Mouse (Mus musculus) heart, postnatal 0 days (tissue): ENCODE results near the gene Fbln7. TPM values are rescaled to one million over a fixed set of nuclear protein-coding genes. Genes with fewer than 3 reads are reported as not detected.

Experiments
- ATAC-seq: fragments of 200-750 bp; cut with Nextera tagmentation; 2 replicates; pipeline ENCODE4 v1.8.0; 2017; ENCODE audit warnings: low read depth, moderate number of reproducible peaks, moderate library complexity; ENCODE audit not compliant: insufficient read depth
- DNase-seq: peaks from one replicate; pipeline ENCODE4 v3.0.0-alpha.2; 2016; ENCODE audit warnings: low spot score
- H3K27ac ChIP-seq: fragments of 300-500 bp; sonication (generic); 2 replicates; pipeline ENCODE4 v1.5.1; 2014; ENCODE audit warnings: low read depth, mild to moderate bottlenecking
- H3K27me3 ChIP-seq: fragments of 300-500 bp; sonication (generic); 2 replicates; pipeline ENCODE4 v1.6.1; 2014; ENCODE audit warnings: low read length, mixed read lengths; ENCODE audit not compliant: control insufficient read depth, insufficient read depth
- H3K36me3 ChIP-seq: fragments of 300-500 bp; sonication (generic); replicated peaks from 2 replicates; pipeline ENCODE4 v1.6.1; 2014; ENCODE audit warnings: low read length, mixed read lengths; ENCODE audit not compliant: control insufficient read depth, insufficient read depth
- H3K4me1 ChIP-seq: fragments of 300-500 bp; sonication (generic); 2 replicates; pipeline ENCODE4 v1.6.1; 2014; ENCODE audit warnings: antibody characterized with exemption; ENCODE audit not compliant: control insufficient read depth, insufficient read depth
- H3K4me2 ChIP-seq: fragments of 300-500 bp; sonication (generic); 2 replicates; pipeline ENCODE4 v1.6.1; 2014; ENCODE audit warnings: low read depth, mild to moderate bottlenecking, low read length, moderate library complexity
- H3K4me3 ChIP-seq: fragments of 300-500 bp; sonication (generic); 2 replicates; pipeline ENCODE4 v1.5.1; 2014; ENCODE audit warnings: low read depth, low read length
- H3K9ac ChIP-seq: fragments of 300-500 bp; sonication (generic); replicated peaks from 2 replicates; pipeline ENCODE4 v1.6.1; 2014; ENCODE audit warnings: low read depth, low read length, mixed read lengths
- H3K9me3 ChIP-seq: fragments of 300-500 bp; sonication (generic); replicated peaks from 2 replicates; pipeline ENCODE4 v1.6.1; 2016; ENCODE audit warnings: low read length; ENCODE audit not compliant: control insufficient read depth
- CTCF ChIP-seq: IDR thresholded peaks from 2 replicates; pipeline ENCODE4 v1.5.1; 2016; ENCODE audit warnings: antibody characterized with exemption, control low read depth, low read depth
- EP300 ChIP-seq: IDR thresholded peaks from 2 replicates; pipeline ENCODE4 v1.6.1; 2016; ENCODE audit warnings: antibody characterized with exemption, low read depth
- WGBS: fragments of 180-500 bp; shearing (Covaris S2); extraction: QIAGEN DNeasy Blood & Tissue Kit; methylation state at CpG from one replicate; pipeline ENCODE4 v1.1.7; 2014; 5-methylcytosine and 5-hydroxymethylcytosine counted together
- polyA plus RNA-seq: library from polyadenylated mRNA; unstranded; fragments of >200 nt; fragmentation: Nextera tagmentation; extraction: Ambion mirVana; gene quantifications from 2 replicates; pipeline ENCODE4 v1.2.1, GENCODE M21; 2015
- total RNA-seq: library from RNA; depleted of rRNA; stranded (reverse); fragments of >200 nt; gene quantifications from 2 replicates; pipeline ENCODE4 v1.2.3, GENCODE M21; 2014; ENCODE audit warnings: low replicate concordance

Gene Fbln7
- total and polyA plus RNA-seq, 2 experiments from 2014 or later = 0.42 TPM; not detected in 1

DNA sequence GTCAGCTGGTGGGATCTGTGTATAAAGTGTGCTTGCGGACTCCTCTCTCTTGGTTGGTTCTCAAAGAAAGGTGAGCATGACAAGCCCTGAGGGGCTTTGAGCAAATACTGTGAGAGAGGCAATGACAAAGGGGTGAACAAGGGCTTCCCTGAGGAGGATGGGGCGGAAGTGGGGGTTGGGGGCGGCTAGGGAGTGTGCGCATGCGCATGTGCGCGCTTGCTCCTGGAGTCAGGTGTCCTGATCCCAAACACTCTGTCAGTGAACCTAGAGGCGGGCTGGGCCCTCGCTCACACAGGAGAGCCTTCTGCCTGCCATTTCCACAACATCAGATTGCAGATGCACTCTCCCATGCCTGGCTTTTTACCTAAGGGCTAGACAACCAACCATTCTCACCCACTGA, 9.5 kb downstream of the Fbln7 start:
- TF ChIP-seq CTCF = no peak
- no peak for TF ChIP-seq EP300
- ATAC-seq (no peak), DNase-seq (no peak)
- Histone ChIP-seq H3K4me1 (no peaks in the 10 kb centered on the region), H3K4me3 (no peak overlapping the region), H3K9ac (no peak overlapping the region), H3K9me3 (no peaks in the 10 kb centered on the region), H3K27ac (no peak overlapping the region), H3K27me3 (no peaks in the 10 kb centered on the region), H3K4me2 (no peak overlapping the region), H3K36me3 (no peaks in the 10 kb centered on the region)
- WGBS = 92% methylated on average over 9 of the region's 9 CpGs

- H3K4me1 ChIP-seq = no peaks in the 10 kb centered on the region
- 72% methylated on average over 8 of the region's 8 CpGs for WGBS
- no peak overlapping the region for H3K4me3 ChIP-seq
- DNase-seq (no peak), ATAC-seq (no peak)
- TF ChIP-seq EP300 (no peak), CTCF (no peak)
- H3K9me3 ChIP-seq = no peaks in the 10 kb centered on the region
- no peaks in the 10 kb centered on the region for H3K36me3 ChIP-seq
- H3K27ac ChIP-seq = no peak overlapping the region
- H3K9ac ChIP-seq = no peak overlapping the region
- H3K4me2 ChIP-seq = no peak overlapping the region
- H3K27me3 ChIP-seq = no peaks in the 10 kb centered on the region
Measured at GRCm38 (mm10) chr2:128875526-128875925, 12.7 kb downstream of the Fbln7 start.

- Histone ChIP-seq H3K27ac (no peak overlapping the region), H3K4me3 (no peak overlapping the region), H3K27me3 (no peaks in the 10 kb centered on the region), H3K4me2 (no peak overlapping the region), H3K4me1 (no peaks in the 10 kb centered on the region), H3K9me3 (no peaks in the 10 kb centered on the region), H3K36me3 (no peaks in the 10 kb centered on the region), H3K9ac (no peak overlapping the region)
- WGBS = 66% methylated on average over 4 of the region's 4 CpGs
- ATAC-seq = no peak
- no peak for TF ChIP-seq CTCF
- no peak for DNase-seq
Measured at GRCm38 (mm10) chr2:128881236-128881635, 18.5 kb downstream of the Fbln7 start.

DNA sequence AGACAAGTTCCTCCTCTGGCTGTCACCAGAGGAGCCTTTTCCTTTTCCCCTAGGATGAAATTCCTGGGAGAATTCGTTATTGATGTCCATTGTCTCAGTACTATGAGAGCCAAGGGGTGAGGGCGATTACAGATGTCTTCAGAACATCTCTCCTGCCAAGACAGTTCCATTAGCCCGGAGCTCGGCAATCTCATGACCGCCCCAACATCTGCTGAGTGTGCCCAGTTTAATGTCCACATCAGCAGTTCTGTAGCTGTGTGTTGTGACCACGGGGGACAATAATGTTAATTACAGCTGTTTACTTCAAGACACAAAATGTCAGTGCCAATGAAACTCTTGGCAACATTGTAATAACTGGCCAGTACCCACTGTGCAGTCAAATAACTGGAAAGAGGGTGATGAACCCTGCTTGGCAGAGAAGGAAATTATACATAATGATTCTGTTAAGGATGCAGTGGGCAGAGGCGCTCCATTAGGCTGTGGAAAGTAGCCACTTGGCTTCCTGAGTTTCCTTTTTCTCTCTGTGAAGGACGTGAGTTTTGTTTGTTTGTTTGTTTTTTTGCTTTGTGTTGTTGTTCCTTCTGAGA, 22.5 kb downstream of the Fbln7 start:
- no peak overlapping the region for H3K4me2 ChIP-seq
- no peaks in the 10 kb centered on the region for H3K9me3 ChIP-seq
- TF ChIP-seq CTCF (no peak), EP300 (no peak)
- H3K27me3 ChIP-seq = no peaks in the 10 kb centered on the region
- ATAC-seq (no peak), DNase-seq (no peak)
- H3K4me1 ChIP-seq = no peaks in the 10 kb centered on the region
- H3K9ac ChIP-seq = no peak overlapping the region
- no peaks in the 10 kb centered on the region for H3K36me3 ChIP-seq
- WGBS = 80% methylated on average over 8 of the region's 8 CpGs
- H3K4me3 ChIP-seq = no peak overlapping the region
- H3K27ac ChIP-seq = no peak overlapping the region

GRCm38 (mm10) chr2:128887866-128888550, 25.2 kb downstream of the Fbln7 start:
- Histone ChIP-seq H3K4me3 (no peak overlapping the region), H3K9me3 (no peaks in the 10 kb centered on the region), H3K9ac (no peak overlapping the region), H3K27me3 (no peaks in the 10 kb centered on the region), H3K36me3 (no peaks in the 10 kb centered on the region), H3K27ac (no peak overlapping the region), H3K4me1 (0 out of 2 replicates have a peak, but pooled peaks cover 4% of the 10 kb centered on the region), H3K4me2 (no peak overlapping the region)
- ATAC-seq (no peak), DNase-seq (no peak)
- 72% methylated on average over 6 of the region's 6 CpGs for WGBS
- no peak for TF ChIP-seq EP300
- no peak for TF ChIP-seq CTCF
